Mouse (Mus musculus): Measurements from ENCODE around the gene Flot1.
A peak's percentile ranks its signal among the peaks of the same experiment; 100 is the strongest.
"Not testable (repeated sequence)": the region's sequence is repeated elsewhere in the genome, so short reads cannot be mapped to it uniquely, and the experiment has no call there.

The Flot1 gene

DNA sequence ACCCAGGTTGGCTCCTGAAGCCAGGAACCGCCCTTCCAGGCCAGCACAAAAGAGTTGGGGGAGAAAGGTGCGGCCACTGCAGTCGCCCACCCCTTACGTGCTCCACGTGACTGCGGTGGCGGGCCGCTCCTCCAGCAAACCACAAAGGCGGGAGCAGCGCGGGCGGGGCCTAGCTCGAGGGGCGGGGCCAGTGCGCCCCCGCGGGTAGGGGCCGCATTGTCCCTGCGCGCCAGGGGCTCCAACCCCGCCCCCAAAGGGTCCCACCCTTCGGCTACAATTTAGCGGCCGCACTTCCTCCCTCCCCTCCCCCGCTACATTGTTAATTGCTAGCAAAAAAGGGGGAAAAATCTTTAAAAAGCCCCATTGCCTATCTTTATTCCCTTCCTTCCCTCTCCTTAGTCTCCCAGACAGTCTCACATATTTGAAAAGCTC is 14.0 kb downstream of the Flot1 start:
- peak; percentile 97 for DNase-seq

DNA sequence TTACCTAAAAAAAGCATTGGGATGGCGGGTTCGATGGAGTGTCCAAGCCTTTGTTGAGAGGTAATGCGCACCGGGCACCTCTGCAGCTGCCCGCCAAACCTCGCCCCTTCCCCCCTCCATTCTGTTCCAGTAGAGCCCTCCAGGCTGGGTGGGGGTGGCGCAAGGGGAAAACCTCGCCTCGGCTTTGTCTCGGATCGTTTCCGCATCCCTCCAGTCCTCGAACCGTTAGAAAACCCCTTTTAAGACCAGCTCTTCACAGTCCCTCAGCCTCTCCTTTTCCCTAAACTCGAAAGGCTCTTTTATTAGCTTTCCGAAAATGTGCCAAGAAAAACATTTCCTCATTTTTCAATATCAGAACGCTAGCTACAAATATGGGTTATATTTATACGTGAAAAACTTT is 14.5 kb downstream of the Flot1 start:
- peak; percentile 81 for DNase-seq

DNA sequence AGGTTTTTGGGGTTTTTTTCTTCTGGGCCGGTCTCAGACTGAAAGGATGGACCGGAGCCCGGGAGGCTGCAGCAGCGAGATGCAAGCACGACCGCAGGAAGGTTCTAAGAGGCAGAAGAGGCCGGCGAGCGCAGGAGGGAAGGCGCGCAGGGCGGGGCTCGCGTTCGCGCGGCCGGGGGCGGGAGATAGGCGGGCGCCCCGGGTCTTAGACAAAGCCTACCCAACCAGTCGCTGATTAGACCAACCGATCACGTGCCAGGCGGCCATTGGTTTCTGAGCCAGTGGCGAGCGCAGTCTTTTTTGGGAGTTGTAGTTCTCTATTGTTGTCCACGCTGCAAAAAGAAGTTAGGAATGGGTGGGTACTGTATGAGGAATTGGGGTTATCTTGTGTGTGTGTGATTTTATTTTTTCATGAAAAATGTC is 15.1 kb downstream of the Flot1 start, which contains the start of gene Tubb5:
Gene Tubb5, minus strand, starts transcription at position 185 of the 423 bp plus-strand sequence.
- peak; percentile 96 for DNase-seq

DNA sequence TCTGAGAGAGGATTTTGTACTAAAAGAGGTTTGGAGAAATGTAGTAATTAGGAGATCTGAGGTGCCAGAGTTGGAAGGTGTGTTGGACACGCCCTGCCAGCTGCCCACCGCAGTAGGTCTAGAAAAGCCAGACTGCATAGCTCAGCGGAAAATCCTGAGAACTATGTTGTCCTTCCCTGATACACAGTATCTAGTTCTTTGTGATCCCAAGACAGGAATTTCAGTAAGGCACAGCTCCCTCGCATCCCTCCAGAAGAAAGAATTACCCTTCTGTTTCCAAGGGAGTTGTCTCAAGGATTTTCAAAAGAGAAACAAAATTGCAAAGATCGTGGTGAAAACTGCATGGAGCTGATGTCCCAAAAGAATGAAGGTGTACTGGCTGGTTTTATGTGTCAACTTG is 15.5 kb downstream of the Flot1 start:
- no peak for DNase-seq

DNA sequence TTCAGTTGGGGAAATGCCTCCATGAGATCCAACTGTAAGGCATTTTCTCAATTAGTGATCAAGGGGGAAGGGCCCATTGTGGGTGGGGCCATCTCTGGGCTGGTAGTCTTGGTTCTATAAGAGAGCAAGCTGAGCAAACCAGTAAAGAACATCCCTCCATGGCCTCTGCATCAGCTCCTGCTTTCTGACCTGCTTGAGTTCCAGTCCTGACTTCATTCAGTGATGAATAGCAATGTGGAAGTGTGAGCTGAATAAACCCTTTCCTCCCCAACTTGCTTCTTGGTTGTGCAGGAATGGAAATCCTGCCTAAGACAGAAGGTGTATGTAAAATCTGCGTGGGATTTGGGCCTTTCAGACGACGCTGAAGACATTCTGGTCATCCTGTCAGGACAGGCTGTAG is 16.0 kb downstream of the Flot1 start:
- not testable (repeated sequence) for DNase-seq

DNA sequence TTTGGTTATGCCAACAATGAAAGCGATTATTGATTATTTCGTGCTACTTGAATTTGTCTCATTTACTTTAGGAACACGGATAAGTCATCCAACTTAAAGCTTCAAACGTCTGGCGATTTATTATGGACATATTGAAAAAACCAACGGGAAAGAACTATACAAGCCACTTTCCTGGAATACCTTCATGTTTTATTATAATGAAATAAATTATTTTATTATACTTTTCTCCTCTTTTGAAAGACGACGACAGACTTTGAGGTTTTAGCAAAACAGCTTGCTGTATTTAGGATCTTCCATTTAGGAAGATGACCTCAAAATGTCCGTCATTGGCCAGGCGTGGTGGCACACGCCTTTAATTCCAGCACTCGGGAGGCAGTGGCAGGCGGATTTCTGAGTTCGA is 17.5 kb downstream of the Flot1 start:
- DNase-seq: no peak

DNA sequence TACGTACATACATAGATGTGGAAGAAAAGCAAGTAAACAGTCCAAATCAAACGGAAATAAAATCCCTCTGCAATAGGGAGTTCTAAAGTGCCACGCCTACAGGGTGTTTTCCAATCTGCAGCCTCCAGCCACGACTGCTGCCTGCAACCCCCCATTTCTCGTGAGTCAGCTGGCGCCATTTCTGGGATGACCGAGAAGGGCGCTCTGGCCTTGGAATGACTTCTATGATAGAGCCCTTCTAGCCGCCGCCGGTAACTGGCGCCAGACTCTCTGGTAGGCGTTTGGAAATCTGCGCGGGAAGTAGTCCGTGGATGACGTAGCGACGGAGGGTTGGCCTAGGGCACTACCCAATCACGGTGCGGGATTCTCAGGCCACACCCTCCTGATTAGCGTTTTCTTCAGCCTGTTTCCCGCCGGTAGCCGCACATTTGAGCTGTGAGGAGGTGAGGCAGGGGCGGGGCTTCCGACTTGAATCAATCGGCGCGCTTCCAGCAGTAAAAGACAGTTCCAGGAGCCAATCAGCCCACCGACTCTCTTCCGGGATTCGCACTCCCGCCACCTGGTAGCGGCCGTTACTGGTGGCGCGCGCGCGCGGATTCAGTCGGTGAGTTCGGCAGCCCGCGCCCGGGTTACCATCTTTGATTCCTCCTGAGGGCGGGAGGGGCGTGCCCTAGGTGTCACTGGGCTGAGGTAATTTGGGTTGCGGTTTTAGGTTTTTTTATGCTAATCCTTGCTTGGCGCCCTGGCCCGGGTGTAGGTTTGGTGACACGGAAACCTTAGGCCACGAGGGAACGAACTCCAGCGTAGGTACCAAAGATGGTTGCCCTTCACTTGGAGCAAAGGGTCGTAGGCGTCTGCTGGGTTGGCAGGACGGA is 18.3 kb downstream of the Flot1 start, which contains the start of gene Mdc1:
Gene Mdc1, plus strand, starts transcription at position 440 of the 875 bp plus-strand sequence.
- DNase-seq: peak; percentile 99

DNA sequence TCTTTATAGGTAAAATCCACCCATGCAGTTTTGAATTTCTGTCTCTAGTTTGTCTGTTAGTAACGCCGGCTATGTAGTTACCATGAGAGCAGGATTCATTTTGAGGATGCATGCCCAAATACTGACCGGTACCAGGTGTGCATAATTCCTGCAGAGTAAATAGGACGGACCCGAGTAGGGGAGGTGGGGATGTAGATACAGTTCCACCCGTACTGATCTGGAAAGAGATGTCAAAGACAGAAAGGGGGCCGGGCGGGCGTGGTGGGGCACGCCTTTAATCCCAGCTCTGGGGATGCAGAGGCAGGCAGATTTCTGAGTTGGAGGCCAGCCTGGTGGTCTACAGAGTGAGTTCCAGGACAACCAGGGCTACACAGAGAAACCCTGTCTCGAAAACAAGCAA is 19.0 kb downstream of the Flot1 start:
- no peak for DNase-seq

DNA sequence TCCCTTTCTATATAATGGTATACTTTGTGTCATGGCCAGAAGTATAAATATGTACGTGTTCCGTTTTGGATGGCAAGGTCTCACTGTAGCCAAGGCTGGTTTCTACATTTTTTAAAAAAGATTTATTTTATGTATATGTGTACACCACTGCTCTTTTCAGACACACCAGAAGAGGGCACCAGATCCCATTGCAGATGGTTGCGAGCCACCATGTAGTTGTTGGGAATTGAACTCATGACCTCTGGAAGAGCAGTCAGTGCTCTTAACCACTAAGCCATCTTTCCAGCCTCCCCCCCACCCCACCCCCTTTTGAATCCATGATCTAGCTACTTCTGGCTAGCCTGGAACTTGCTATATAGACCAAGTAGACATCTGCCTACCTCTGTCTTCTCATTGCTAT is 20.5 kb downstream of the Flot1 start:
- no peak for DNase-seq

DNA sequence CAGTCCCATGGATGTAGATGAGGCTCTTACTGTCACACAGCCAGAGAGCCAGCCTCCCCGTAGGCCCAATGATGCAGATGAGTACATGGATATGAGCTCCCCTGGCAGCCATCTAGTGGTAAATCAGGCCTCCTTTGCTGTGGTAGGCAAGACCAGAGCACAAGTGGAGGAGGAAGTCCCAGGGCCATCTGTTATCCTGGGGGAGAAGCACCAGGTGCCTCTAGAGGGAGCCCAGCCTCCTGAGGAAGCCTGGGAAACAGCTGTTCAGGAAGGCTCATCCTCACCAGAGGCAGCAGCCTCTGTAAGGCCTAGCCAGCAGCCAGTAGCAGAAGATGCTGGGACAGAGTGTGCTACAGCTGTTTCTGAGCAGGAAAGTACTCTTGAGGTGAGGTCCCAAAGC is 25.1 kb downstream of the Flot1 start:
- DNase-seq: no peak

DNA sequence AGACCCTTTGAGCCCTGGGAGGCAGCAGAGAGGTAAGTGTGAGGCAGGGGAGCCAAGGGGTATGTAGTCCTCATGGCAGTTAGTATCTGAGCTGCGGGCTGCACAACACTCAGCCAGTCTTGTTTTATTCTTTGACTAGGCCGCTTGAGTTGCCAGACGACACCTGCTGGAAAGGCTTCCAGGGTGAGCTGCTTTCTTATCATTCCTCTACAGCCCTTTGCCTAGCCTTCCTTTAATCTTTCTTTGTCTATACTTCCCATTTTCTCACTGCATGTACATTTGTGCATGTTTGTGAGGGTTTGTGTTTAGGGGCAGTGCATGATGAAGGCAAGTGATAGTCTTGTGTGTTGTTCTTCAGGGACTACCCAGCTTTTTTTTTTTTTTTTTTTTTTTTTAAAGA is 27.9 kb downstream of the Flot1 start:
- no peak for DNase-seq

DNA sequence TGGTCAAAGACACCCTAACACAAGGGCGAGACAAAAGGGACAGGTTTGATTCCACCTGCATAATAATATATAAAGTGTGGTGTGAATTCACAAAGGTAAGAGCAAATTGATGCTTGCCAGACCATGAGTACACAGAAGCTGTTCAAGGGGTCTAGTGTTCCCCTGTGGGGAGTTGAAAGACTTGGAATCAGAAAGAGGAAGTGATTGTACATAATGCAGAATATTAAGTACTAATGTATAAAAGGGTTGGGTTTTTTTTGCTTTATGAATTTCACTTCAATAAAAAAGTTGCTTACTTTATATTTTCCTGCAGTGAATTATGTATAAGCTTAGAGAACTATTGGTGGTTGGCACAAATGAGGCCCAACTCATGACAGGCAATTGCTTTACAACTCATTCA is 36.3 kb downstream of the Flot1 start:
- DNase-seq: no peak

DNA sequence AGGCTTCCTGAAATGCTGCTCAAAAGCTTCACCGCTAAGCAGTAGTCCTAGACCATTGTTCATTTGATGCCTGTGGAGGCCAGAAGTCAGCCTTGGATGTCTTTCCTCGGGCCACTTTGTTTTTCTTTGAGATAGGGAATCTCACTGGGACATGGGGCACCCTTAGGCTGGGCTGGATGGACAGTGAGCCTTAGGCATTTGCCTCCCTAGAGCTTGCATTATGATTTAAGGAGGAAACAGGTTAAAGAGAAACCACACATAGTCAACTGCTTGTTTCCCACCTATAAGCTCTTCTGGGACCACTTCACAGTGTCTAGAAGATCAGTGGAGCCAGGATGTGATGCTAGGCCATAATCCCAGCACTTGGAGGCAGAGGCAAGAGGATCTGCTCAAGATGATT is 36.8 kb downstream of the Flot1 start:
- DNase-seq: no peak

DNA sequence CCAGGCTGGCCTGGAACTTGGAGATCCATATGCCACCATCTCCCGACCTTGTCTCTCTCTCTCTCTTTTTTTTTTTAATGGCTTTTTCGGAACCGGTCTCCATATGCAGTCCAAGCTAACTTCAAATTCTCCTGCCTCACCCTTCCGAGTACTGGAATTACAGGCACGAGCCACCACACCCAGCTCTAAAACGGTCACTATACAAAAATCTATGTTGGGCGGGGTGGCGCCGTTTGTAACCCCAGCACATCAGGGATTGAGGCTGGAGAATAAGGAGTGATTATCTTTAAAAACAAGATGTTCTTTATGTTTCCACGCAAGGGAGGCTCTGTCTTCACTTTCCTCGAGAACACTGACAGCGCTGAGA is 37.8 kb downstream of the Flot1 start:
- DNase-seq: no peak

DNA sequence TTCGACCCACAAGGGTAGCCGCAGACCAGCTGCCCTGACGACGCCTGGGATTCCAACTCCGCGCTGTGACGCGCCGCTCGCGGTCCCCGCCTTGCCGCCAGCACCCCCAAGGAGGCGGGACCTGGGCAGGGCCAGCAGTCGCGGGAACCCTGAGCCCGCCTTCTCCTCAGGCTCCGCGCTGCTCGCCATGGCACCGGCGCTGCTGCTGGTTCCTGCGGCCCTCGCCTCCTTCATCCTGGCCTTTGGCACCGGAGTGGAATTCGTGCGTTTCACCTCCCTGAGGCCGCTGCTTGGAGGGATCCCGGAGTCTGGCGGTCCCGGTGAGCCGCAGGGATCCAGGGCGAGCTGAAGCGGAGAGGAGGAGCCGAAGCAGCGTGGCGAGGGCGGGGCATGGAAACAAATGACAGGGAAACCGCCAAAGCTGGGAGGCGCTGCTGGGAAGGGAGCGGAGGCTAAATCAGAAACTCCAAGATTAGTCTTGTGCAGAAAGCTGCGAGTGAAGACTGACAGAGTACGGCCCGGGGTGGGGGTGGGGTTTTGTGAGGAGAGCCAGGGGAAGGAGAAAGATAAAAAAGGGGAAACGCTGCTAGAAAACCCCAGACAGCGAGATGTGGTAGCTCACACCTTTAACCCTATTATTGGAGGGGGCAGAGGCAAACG is 38.3 kb downstream of the Flot1 start, which contains the start of gene Nrm:
Gene Nrm, plus strand, starts transcription at position 121 of the 660 bp plus-strand sequence.
- peak; percentile 87 for DNase-seq

DNA sequence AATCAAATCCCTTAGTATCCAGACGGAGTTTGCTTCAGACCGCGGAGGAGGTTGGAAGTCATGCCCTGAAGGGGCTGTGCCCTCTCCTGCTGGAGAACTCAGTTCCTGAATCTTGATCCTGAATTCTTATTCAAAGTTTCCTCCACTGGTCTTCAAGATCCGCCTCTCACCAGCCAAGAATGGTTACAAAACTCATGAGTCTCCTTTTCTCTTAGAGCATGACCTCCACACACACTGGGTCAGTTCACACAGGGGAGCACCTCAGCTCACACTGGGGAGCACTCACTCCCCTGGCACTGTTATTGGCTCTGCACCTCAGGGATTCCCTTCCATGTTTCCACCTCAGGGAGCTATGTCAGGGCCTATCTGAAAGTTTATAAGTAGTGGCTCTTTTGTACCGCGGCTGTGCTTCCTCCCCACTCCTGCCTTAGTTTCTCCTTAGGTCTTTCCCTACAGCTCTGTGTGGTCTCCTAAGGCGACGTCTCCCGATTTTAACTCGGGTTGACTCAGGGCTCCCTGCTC is 41.9 kb downstream of the Flot1 start:
- no peak for DNase-seq

DNA sequence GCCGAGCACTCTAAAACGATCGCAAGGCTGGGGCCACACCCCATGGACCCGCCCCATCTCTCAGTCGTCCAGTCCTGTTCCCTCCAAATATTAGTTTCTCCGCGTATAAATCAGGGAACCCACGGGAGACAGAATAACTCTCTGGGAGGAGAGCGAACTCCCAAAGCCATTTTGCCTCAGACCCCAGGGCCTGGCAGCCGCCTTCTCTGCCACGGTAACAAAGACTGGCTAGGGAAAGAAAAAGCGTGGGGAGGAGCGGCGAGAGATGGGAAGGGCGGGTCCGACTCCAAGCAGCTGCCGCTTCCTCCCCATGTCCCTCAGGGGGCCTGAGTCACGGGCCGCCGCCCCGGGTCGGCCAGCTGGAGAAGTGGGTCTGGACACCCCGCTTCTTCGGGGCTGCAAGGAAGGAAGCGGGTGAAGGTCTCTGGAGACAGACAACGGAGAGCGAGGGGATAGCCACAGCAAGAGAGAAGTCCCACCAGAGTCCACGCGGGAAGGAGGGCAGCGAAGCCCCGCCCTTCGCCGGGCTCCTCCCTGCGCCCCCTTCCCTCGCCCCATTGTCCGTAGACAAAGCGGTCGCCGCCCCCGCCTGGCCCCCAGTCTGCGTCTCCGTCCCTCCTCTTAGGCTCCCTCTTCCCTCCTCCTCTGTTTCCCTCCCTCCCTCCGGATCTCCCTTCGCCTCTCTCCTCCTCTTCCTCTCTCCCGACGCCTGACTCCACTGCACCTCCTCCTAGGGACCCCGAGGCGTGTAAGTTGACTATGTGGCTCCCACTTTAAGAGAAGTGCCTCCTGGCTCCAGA is 42.7 kb downstream of the Flot1 start, which contains the start of gene Ppp1r18:
Gene Ppp1r18, plus strand, starts transcription at position 113 of the 800 bp plus-strand sequence.
- peak; percentile 67 for DNase-seq

DNA sequence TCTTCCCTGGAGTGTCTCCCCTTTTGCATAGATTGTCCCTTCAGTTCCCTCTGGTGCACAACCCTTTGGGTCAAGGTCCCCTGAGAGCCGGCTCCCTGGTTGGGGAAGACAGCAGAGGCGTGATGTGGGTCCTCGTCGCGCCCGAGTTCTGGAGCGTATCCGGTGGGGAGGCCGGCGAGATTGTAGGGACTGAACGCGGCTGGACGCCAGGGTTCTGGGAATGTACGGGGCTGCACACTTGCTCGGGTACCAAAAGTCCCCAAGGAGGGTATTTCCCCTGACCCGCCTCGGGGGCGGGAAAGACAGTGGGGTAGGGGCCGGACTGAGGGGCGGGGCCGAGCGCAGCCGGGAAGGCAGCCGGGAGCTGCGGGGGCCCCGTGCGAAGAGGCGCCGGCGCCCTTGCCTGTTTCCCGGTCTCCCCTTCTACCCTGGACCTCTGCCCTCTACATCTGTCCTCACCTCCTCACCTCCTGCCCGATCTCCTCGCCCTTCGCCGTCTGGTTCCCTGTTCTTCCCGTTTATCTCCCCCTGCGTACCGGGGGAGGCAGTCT is 43.3 kb downstream of the Flot1 start:
- DNase-seq: peak; percentile 68

DNA sequence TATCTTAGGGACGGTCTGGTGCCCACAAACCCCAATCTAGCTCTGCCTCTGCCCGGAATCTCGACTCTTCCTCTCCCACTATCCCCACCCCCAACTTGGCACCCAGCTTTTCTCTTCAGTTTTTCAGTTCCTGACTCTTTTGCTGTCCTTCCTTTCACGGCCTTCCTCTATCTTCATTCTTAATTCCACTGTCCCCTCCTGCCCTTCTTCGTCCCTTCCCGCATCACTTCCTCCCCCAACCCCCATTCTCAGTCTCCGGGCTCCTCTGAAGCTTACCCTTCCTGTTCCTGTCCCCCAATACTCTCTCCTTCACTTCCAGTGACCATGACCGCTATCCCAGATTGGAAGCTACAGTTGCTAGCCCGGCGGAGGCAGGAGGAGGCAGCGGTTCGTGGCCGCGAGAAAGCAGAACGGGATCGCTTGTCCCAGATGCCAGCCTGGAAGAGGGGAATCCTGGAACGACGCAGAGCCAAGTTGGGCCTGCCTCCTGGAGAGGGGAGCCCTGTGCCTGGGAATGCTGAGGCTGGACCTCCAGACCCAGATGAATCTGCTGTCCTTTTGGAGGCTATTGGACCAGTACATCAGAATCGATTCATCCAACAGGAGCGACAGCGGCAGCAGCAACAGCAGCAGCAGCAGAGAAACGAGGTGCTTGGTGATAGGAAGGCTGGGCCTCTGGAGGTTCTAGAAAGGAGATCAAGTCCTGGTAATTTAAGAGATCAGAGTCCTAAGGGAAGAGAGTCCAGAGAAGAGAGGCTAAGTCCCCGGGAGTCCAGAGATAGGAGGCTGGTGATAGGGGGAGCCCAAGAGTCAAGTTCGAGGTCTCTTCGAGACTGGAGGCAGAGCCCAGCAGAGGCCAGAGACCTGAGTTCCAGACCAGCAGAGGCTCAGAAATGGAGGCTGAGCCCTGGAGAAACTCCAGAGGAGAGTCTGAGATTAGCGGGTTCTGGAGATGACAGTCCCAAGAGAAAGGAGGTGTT is 44.2 kb downstream of the Flot1 start:
- DNase-seq: peak; percentile 73

DNA sequence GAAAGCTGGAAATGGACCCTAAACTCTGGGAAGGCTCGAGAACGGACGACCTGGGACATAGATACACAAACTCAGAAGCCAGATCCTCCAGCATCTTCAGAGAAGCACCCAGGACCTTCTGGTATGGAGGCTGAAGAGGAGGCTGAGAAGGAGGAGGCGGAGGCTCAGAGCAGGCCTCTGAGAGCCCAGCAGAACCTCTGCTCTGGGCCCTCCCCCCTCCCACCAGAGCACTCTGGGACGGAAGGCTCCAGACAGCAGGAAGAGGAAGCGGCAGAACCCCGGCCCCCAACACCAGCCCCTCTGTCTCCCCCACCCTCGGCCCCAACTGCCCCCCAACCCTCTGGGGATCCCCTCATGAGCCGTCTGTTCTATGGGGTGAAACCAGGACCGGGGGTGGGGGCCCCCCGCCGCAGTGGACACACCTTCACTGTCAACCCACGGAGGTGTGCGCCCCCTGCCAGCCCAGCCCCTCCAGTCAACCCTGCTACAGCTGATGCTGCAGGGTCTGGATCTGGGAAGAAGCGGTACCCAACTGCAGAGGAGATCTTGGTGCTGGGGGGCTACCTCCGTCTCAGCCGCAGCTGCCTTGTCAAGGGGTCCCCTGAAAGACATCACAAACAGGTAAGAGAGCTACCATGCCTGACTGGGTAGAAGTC is 45.3 kb downstream of the Flot1 start:
- DNase-seq: peak; percentile 74

DNA sequence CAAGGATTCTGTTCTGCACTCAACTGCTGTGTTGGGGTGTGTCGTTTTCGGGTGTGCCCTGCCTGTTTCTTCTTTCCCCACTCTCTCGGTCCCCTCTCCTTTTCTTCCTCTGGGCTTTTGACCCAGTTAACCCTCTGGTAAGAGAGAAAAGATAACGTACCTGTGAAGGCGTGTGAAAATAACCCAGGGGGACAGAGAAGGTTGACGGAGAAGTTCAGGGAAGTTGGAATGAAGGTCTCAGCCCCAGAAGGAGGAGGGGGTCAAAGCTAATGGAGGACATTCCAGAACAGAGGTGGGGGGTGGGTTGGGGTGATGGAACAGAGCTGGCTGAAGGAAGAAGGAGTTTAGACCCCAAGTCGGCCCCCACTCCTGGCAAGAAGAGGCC is 45.9 kb downstream of the Flot1 start:
- no peak for DNase-seq

Data from thymus, postnatal 4 days (tissue).